Mouse (Mus musculus) spleen, adult 12 weeks (tissue): ENCODE measurements around the gene Lrig1.

Source experiments
- DNase-seq: peaks from one replicate; pipeline ENCODE4 v3.0.0; 2022; ENCODE audit warnings: low spot score

Lrig1 gene

GRCm38 (mm10) chr6:94700067-94700491, at the start of gene Lrig1:
Lrig1 (minus strand) TSS chr6:94700158.
- peak; percentile 92 for DNase-seq

GRCm38 (mm10) chr6:94749626-94750025, 49.7 kb upstream of the Lrig1 start:
- DNase-seq = no peak

DNA sequence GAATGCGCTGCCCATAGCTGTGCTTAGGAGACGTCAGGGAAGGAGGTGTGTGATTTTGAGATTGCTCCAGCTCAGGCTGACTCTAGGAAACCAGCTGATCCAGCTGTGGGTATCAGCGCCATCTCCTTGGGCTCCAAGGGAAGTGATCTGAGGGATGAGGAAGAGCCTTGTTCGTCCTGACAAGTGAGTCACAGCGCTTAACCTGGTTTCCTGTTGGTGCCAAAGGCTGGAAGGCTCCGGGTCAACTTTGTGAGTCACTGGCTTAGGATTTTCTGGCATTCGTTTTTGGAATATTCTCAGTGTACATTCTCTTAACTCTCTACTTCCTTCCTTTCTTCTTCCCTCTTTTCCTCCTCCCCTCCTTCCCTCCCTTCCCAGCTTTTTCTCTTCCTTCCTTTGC, 48.4 kb upstream of the Lrig1 start:
- DNase-seq = no peak

DNA sequence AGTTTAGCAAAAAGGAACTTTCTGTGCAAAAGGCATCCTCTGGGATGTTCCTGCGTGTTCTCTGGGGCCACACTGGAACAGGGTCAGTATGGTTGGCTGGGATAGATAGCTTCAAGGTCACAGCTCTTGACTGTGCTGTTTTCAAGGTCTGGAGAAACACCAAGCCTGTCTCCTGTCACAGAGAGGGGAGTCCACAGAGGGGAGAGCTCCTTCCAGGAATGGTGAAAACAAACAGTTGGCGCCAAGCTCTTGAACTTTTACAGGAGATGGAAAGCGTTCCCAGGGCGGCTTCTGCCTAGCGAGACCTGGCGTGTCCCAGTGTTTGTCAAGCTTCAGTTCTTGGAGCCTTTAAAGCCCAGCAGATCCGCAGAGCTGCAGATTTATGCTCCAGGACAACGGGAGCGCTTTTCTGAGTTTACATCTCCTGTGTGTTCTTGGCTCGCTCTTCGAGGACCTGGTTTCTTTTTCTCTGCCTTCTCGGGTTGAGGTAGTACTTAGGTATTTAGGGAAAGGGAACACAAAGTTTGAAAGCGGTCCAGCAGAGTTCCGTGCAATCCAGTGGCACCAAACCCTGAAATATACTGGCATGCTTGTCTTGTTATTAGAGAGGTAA, 40.3 kb upstream of the Lrig1 start:
- no peak for DNase-seq

- no peak for DNase-seq
These were observed 38.7 kb upstream of the Lrig1 start for GRCm38 (mm10) chr6:94738647-94739046.

DNA sequence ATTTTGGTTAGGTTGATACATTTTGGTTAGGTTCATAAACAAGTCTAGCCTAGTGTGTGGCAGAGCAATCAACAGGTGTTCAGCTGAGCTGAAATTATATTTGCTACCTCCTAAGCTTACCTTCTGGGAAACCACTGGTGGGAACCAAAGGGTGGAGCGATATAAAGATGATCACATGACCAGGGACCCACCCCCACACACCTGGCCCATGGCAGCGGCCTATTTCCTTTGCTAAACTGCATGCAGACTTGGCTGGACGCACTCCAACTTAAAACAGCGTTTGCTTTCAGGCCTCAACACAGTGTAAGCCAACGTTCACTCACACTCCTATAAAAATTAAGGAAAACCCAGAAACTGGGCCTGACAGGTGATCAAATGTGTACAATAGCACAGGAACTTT, 33.9 kb upstream of the Lrig1 start:
- DNase-seq = no peak

GRCm38 (mm10) chr6:94729847-94730246, 29.9 kb upstream of the Lrig1 start:
- peak; percentile 3 for DNase-seq

GRCm38 (mm10) chr6:94729132-94729531, 29.2 kb upstream of the Lrig1 start:
- DNase-seq = no peak

- no peak for DNase-seq
These were observed 24.7 kb upstream of the Lrig1 start for GRCm38 (mm10) chr6:94724612-94725011.

DNA sequence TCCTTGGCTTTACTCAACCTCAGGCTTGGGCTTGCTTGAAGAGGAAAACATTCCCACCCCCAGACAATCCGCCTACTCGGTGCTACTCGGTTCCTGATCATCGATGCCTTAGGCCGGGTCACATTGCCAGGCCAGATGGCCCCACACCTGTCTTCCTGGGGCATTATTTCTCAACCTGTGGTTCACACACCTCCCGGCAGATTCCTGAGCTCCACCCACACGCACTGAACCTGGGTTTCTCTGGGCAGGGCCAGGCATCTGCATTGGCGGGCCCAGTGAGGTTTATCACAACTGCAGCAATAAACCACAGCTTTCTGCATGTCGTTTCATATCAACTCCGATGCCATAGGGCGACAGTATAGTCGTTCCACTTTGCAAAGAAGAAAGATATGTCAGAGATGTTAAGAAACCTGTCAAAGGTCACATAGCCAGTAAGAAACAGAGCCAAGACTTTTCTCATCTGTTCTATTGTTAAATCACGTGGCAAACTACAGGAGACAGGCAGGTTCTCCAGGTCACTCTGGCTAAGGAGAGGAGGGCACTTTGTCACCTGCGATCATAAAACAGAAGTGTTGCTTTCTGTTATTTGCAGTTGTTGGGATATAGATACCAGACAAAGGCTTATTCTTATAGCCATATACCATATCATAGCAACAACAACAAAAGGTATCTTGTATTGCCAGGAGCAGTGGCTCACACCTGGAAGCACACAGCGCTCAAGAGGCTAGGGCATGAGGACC, 18.8 kb upstream of the Lrig1 start:
- no peak for DNase-seq

GRCm38 (mm10) chr6:94717705-94718489, 17.9 kb upstream of the Lrig1 start:
- no peak for DNase-seq

DNA sequence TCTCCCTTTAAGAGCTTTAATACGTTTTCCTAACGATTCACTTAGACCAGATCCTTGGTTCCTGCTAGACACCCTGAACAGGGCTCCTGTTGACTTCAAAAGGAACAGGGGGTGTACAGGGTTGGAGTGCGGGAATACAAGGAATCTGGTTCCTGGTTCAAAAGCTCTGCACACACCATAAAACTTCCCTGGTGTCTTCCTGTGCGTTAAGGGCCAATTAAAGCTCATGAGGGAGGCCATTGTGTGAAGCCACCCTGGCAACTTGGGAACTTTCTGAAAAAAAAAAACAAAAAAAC, 15.6 kb upstream of the Lrig1 start:
- DNase-seq = no peak

GRCm38 (mm10) chr6:94714815-94715644, 15.1 kb upstream of the Lrig1 start:
- no peak for DNase-seq

- no peak for DNase-seq
These were observed 9.9 kb upstream of the Lrig1 start for GRCm38 (mm10) chr6:94709832-94710231.

DNA sequence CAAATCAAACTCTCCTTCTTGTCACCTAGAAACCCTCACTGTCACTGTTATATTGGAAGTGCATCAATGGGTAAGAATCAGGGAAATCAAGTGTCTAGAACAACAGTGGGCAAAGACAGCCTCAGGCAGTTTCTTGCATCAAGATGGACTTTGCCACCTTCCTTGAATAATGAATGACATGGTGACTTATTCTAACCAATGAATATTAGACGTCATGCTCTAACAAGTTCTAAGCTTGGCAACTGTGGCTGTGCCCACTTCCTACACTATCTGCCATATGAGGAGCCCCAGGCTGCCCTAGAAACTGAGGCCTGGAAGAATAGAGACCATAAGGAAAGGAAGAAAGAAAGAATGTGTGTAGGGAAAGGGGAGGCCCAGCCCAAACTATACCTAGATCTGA, 9.2 kb upstream of the Lrig1 start:
- DNase-seq = no peak

DNA sequence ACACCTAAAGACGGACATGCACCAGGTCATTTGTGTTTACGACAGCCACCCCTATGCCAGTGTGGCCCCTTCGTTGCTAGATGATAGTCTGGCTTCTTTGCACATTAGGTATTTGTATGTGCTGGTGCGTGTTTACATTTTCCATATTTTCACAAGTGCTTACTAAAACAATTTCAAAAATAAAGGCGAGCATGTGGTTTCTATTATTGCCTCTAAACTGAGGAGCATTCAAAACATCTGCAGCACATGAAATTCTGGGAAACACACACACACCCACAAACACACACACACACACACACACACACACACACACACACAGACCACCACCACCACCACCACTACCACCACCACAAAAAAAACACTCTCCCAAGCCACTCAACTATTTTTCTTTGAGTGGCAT, 7.3 kb upstream of the Lrig1 start:
- no peak for DNase-seq

DNA sequence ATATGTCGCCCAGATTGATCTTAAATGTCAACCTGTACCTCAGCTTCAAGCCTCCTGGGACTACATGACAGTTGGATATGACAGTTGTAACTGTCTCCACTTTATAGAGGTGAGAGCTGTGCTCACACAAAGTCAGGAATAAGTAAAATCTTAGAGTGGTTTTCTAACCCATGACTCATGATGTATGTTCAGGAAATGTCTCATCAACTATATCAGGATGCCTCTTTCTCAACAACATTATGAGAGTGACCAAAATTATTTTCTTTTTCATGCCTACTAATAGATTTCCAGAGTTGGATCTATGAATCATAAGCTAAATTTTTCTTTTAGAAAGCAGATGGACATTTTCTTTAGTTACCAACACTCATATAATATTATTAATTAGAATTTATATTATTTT, 6.0 kb upstream of the Lrig1 start:
- DNase-seq = no peak

DNA sequence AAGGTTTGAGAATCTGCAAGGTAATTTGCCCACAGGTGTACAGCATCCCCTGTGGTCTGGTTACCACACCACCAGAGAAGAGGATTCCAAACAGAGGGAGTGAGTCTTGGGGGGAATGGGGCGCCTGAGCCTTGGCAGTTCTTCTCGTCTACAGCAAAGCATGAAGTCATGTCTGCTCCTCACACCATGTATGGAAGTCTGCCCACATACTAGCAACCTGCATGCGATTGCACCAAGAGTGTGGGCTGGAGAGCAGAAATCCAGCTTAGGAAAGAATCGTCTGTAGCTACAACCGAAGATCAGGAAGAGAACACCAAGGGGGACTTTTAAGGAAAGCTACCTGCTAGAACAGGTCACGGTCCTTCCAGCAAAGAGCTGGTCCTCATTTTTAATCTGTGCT, 3.0 kb upstream of the Lrig1 start:
- DNase-seq = no peak

DNA sequence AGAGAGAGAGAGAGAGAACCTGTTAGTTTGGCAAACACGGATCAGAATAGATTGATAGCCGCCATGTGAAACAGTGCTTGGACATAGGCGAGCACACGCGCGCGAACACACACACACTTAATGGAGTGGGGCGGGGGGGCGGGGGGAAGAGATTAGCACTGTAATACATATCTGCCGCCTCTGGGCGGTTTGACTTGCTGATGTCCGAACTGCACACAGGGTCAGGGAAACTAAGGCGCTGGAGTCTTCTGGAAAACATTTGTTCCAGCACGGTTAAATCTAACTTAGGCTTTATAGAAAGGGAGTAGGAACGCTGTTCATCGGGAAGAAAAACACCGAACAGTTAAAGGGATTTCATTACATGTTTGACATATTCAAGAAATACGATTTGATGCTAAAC, 1.1 kb upstream of the Lrig1 start:
- DNase-seq = no peak

DNA sequence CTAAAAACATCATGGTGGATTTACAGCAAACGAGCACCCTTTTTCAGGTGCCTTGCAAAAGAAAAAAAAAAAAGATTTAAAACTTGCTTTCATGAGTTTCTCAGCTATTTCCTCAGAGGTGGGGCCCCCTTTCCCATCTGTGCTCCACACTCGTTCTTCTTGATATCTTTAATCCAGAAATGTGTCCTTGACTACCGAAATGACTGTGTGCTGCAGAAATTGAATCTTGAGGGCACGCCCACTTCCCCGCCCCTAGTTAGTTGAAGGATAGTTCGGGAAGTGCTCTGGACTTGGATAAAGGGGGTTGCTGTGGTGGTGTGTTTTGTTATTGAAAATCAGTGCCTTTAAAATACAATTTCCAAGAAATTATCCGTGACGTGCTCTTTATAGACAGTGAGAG, 654 bp upstream of the Lrig1 start:
- DNase-seq = peak; percentile 31

DNA sequence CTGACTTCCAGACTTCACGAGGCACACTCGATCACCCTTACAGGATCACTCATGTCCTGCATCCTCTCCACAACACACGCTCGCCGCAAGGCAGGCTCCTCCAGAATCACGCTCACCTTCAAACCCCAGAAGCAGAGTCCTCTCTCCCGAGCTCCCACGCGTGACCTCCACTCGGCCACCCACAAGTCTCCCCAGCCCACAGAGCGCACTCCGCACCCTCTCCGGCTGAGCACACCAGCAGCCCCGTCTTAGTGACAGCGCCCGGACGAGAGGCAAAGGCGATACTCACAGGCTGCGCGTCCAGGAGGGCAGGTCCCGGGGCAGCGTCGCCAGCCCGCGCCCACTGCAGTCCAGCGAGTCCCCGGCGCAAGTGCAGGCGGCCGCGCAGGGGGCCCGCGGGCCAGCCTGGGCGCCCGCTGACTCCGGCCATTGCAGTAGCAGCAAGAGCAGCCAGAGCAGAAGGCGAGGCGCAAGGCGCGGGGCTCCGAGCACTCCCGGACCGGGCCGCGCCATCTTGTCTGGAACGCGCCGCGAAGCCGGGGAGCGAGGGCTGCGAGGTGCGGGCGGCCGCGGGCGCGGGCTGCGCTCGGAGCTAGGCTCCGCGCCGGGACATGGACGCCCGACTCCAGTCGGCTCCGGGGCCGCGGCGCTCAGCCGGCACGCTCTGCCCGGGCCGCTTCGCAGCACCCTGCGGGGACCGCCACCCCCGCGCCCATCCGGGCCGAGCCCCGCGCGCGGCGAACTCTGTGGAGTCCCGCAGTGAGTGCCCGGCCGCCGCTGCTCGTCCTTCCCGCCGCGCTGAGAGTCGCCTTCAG, 578 bp downstream of the Lrig1 start:
- peak; percentile 43 for DNase-seq
